Mouse (Mus musculus) CH12.LX (cell line): ENCODE results near the gene Olfr166.

Experiments used
- BHLHE40 ChIP-seq: IDR thresholded peaks from 2 replicates; pipeline ENCODE4 v1.6.1; 2011; ENCODE audit warnings: mild to moderate bottlenecking, low read depth, low read length, improper control_type of control experiment
- CTCF ChIP-seq, 2 experiments: IDR thresholded peaks in 1 of 2; conservative IDR thresholded peaks in 1 of 2; 2 replicates each; pipeline ENCODE4 v1.5.1; 2011 to 2012; ENCODE audit warnings: low read depth in 2 of 2, low read length in 2 of 2, improper control_type of control experiment in 1 of 2, inconsistent platforms in 1 of 2, mild to moderate bottlenecking in 1 of 2, moderate library complexity in 1 of 2
- EP300 ChIP-seq: IDR thresholded peaks from 2 replicates; pipeline ENCODE4 v1.6.1; 2011; ENCODE audit warnings: low read length, improper control_type of control experiment
- ETS1 ChIP-seq: conservative IDR thresholded peaks from 2 replicates; pipeline ENCODE4 v1.6.1; 2012; ENCODE audit warnings: low read depth, mild to moderate bottlenecking, inconsistent platforms, low read length, improper control_type of control experiment, moderate library complexity
- GABPA ChIP-seq: IDR thresholded peaks from 2 replicates; pipeline ENCODE4 v1.6.1; 2012; ENCODE audit warnings: low read depth, low read length, improper control_type of control experiment, inconsistent platforms; ENCODE audit not compliant: insufficient replicate concordance
- HCFC1 ChIP-seq: IDR thresholded peaks from 2 replicates; pipeline ENCODE4 v1.6.1; 2012; ENCODE audit warnings: low read depth, mild to moderate bottlenecking, inconsistent platforms, low read length, improper control_type of control experiment
- KAT2A ChIP-seq: IDR thresholded peaks from 2 replicates; pipeline ENCODE4 v1.6.1; 2012; ENCODE audit warnings: low read length, improper control_type of control experiment, inconsistent platforms; ENCODE audit not compliant: insufficient replicate concordance
- NRF1 ChIP-seq: IDR thresholded peaks from 2 replicates; pipeline ENCODE4 v1.6.1; 2014; ENCODE audit warnings: low read depth, mild to moderate bottlenecking, inconsistent platforms, low read length, improper control_type of control experiment, moderate library complexity
- POLR2A ChIP-seq: IDR thresholded peaks from 2 replicates; pipeline ENCODE4 v1.6.1; 2011; ENCODE audit warnings: low read depth, mild to moderate bottlenecking, improper control_type of control experiment, low read length
- POLR2AphosphoS2 ChIP-seq: IDR thresholded peaks from 2 replicates; pipeline ENCODE4 v1.6.1; 2011; ENCODE audit warnings: low read depth, low read length, improper control_type of control experiment
- RAD21 ChIP-seq: IDR thresholded peaks from 2 replicates; pipeline ENCODE4 v1.6.1; 2011; ENCODE audit warnings: low read depth, mild to moderate bottlenecking, low read length, improper control_type of control experiment, moderate library complexity
- USF1 ChIP-seq: IDR thresholded peaks from 2 replicates; pipeline ENCODE4 v1.6.1; 2014; ENCODE audit warnings: low read depth, mild to moderate bottlenecking, inconsistent platforms, low read length, improper control_type of control experiment
- ZKSCAN1 ChIP-seq: IDR thresholded peaks from 2 replicates; pipeline ENCODE4 v1.6.1; 2012; ENCODE audit warnings: low read depth, inconsistent platforms, low read length, improper control_type of control experiment, borderline replicate concordance

GRCm38 (mm10) chr16:19483394-19483793, at the start of gene Olfr166:
- TF ChIP-seq BHLHE40, result no peak
- TF ChIP-seq POLR2A, result no peak
- TF ChIP-seq NRF1, result no peak
- no peak for TF ChIP-seq CTCF (conservative IDR thresholded peaks at IDR 0.05 in 1 of 2, IDR thresholded peaks at IDR 0.05 in 1 of 2; ENCODE audit: low read depth in 2 of 2, low read length in 2 of 2)
- no peak for TF ChIP-seq POLR2AphosphoS2
- TF ChIP-seq HCFC1, result no peak
- TF ChIP-seq KAT2A, result no peak
- TF ChIP-seq RAD21, result no peak
- TF ChIP-seq GABPA, result no peak
- TF ChIP-seq ZKSCAN1, result no peak
- no peak for TF ChIP-seq USF1
- no peak for TF ChIP-seq ETS1
- no peak for TF ChIP-seq EP300
